Mouse (Mus musculus): ENCODE measurements around the gene Olfr690. TPM values are rescaled to one million over a fixed set of nuclear protein-coding genes. Genes with fewer than 3 reads are reported as not detected.

Gene Olfr690
- polyA plus RNA-seq, 1 experiment from 2014 or later: not detected

GRCm38 (mm10) chr7:105325302-105325701 is 8.6 kb downstream of the Olfr690 start:
- Histone ChIP-seq H3K4me1 (no peaks in the 10 kb centered on the region), H3K36me3 (no peaks in the 10 kb centered on the region), H3K9me3 (replicated peaks) (no peaks in the 10 kb centered on the region), H3K27ac (replicated peaks) (no peak overlapping the region), H3K27me3 (ENCODE audit: low read depth, poor library complexity, severe bottlenecking) (no peaks in the 10 kb centered on the region), H3K4me3 (no peak overlapping the region)
- 80% methylated on average over 2 of the region's 2 CpGs for WGBS
- no peak for DNase-seq (ENCODE audit: low spot score)

- Histone ChIP-seq H3K27ac (replicated peaks) (no peak within 1 kb of the TSS), H3K4me1 (no peaks in the 10 kb centered on the region), H3K36me3 (no peaks in the 10 kb centered on the region), H3K9me3 (replicated peaks) (no peaks in the 10 kb centered on the region; the same call in 1 of the 2 replicates), H3K27me3 (ENCODE audit: low read depth, poor library complexity, severe bottlenecking) (no peaks in the 10 kb centered on the region), H3K4me3 (no peak within 1 kb of the TSS)
- WGBS: 83% methylated on average over 1 of the region's 1 CpGs
- no peak for DNase-seq (ENCODE audit: low spot score)
Observed at GRCm38 (mm10) chr7:105310865-105311264, 23.0 kb downstream of the Olfr690 start, which contains the start of gene Olfr689. TSS of gene Olfr689 (plus strand) at chr7:105311165.

GRCm38 (mm10) chr7:105290051-105290450 is 43.9 kb downstream of the Olfr690 start:
- H3K36me3 ChIP-seq: no peaks in the 10 kb centered on the region
- no peaks in the 10 kb centered on the region for H3K27me3 ChIP-seq (ENCODE audit: low read depth, poor library complexity, severe bottlenecking)
- DNase-seq (ENCODE audit: low spot score): no peak
- no peak overlapping the region for H3K4me3 ChIP-seq
- H3K4me1 ChIP-seq: no peaks in the 10 kb centered on the region
- no peaks in the 10 kb centered on the region for H3K9me3 ChIP-seq (replicated peaks)
- H3K27ac ChIP-seq (replicated peaks): no peak overlapping the region

GRCm38 (mm10) chr7:105287795-105288194 is 46.1 kb downstream of the Olfr690 start, which contains the start of gene Olfr688:
TSS of gene Olfr688 (plus strand) at chr7:105288095.
- H3K27ac ChIP-seq (replicated peaks): no peak within 1 kb of the TSS
- no peaks in the 10 kb centered on the region for H3K9me3 ChIP-seq (replicated peaks)
- 81% methylated on average over 6 of the region's 6 CpGs for WGBS
- no peaks in the 10 kb centered on the region for H3K36me3 ChIP-seq
- peaks cover 2% of the 10 kb centered on the region for H3K4me1 ChIP-seq
- DNase-seq (ENCODE audit: low spot score): no peak
- no peak within 1 kb of the TSS for H3K4me3 ChIP-seq
- H3K27me3 ChIP-seq (ENCODE audit: low read depth, poor library complexity, severe bottlenecking): no peaks in the 10 kb centered on the region

Other genes starting within 250 kb of the Olfr690 start
- not detected in 2 replicates for gene Olfr680-ps1, start 241.3 kb downstream of the Olfr690 start, polyA plus RNA-seq (2016; fragmentation: Nextera tagmentation; extraction: Ambion mirVana)
- gene Olfr681, start 217.3 kb downstream of the Olfr690 start, polyA plus RNA-seq (2016; fragmentation: Nextera tagmentation; extraction: Ambion mirVana): not detected in 2 replicates
- gene Olfr683, start 187.1 kb downstream of the Olfr690 start, polyA plus RNA-seq (2016; fragmentation: Nextera tagmentation; extraction: Ambion mirVana): not detected in 2 replicates
- gene Olfr684, start 170.5 kb downstream of the Olfr690 start, polyA plus RNA-seq (2016; fragmentation: Nextera tagmentation; extraction: Ambion mirVana): not detected in 2 replicates
- not detected in 2 replicates for gene Olfr685, start 148.1 kb downstream of the Olfr690 start, polyA plus RNA-seq (2016; fragmentation: Nextera tagmentation; extraction: Ambion mirVana)
- not detected in 2 replicates for gene Olfr686, start 126.6 kb downstream of the Olfr690 start, polyA plus RNA-seq (2016; fragmentation: Nextera tagmentation; extraction: Ambion mirVana)
- not detected in 2 replicates for gene Olfr688, start 46.0 kb downstream of the Olfr690 start, polyA plus RNA-seq (2016; fragmentation: Nextera tagmentation; extraction: Ambion mirVana)
- 0.02 TPM in 1 of 2 replicates, not detected in the other for gene Olfr689, start 22.9 kb downstream of the Olfr690 start, polyA plus RNA-seq (2016; fragmentation: Nextera tagmentation; extraction: Ambion mirVana)
- not detected in 2 replicates for gene Olfr691, start 8.2 kb upstream of the Olfr690 start, polyA plus RNA-seq (2016; fragmentation: Nextera tagmentation; extraction: Ambion mirVana)
- not detected in 2 replicates for gene Olfr692, start 34.1 kb upstream of the Olfr690 start, polyA plus RNA-seq (2016; fragmentation: Nextera tagmentation; extraction: Ambion mirVana)
- gene Gm5901, start 40.9 kb upstream of the Olfr690 start, polyA plus RNA-seq (2016; fragmentation: Nextera tagmentation; extraction: Ambion mirVana): not detected in 2 replicates
- gene Fam160a2, start 66.0 kb upstream of the Olfr690 start, polyA plus RNA-seq (2016; fragmentation: Nextera tagmentation; extraction: Ambion mirVana): 38.6 and 39.3 TPM in 2 replicates
- 0.12 TPM in 1 of 2 replicates, not detected in the other for gene Cnga4, start 70.5 kb upstream of the Olfr690 start, polyA plus RNA-seq (2016; fragmentation: Nextera tagmentation; extraction: Ambion mirVana)
- gene Cckbr, start 91.6 kb upstream of the Olfr690 start, polyA plus RNA-seq (2016; fragmentation: Nextera tagmentation; extraction: Ambion mirVana): 0.20 and 0.27 TPM in 2 replicates
- gene Cavin3, start 148.2 kb upstream of the Olfr690 start, polyA plus RNA-seq (2016; fragmentation: Nextera tagmentation; extraction: Ambion mirVana): 19.8 and 20.5 TPM in 2 replicates
- gene Smpd1, start 220.3 kb upstream of the Olfr690 start, polyA plus RNA-seq (2016; fragmentation: Nextera tagmentation; extraction: Ambion mirVana): 34.2 and 41.7 TPM in 2 replicates
- 112 and 134 TPM in 2 replicates for gene Apbb1, start 247.5 kb upstream of the Olfr690 start, polyA plus RNA-seq (2016; fragmentation: Nextera tagmentation; extraction: Ambion mirVana)

Data from midbrain, embryonic 10.5 days (tissue).